Comparison of ENCODE assay signal across 18 mouse cellular contexts in the genomic region with DNA sequence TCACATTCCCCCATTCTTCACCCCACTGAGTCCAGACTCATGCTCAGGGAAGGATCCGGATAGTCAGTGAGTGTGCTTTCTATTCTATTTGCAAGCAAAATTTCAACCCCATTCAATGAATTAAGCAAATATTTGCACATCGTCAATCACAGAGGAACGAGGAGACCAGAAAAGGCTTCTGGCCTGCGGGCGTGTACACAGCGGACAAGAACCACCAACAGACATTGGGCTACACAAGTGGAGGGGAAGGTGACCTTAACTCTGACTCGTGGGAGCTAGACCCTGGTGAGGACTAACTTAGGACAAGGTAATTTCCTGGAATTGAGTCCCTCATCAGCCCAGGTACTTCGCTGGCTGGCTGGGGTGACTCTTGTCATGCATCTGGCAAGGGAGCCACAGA.
DNase-seq lines count a peak whose midpoint lies in the region; ATAC-seq and TF ChIP-seq lines count a peak whose summit lies in the region.
"Had no signal": no experiment of that assay in that cellular context is flagged by ENCODE, and none has a peak within 500 bp of the region (broad histone marks: within the 10 kb centered on the region; RNA-seq: fewer than 3 reads in every experiment).

No protein-coding gene starts in this region.

- no peaks in the 10 kb centered on the region for H3K9me3 ChIP-seq in embryonic facial prominence, embryonic 13.5 days
- H3K9me3 ChIP-seq in embryonic facial prominence, embryonic 10.5 days = no peaks in the 10 kb centered on the region
- H3K9me3 ChIP-seq in hindbrain, postnatal 0 days (ENCODE audit: low read length) = no peaks in the 10 kb centered on the region
- H3K9me3 ChIP-seq in hindbrain, embryonic 13.5 days = no peaks in the 10 kb centered on the region
- no peaks in the 10 kb centered on the region for H3K9me3 ChIP-seq in midbrain, embryonic 10.5 days (replicated peaks)
- H3K9me3 ChIP-seq in midbrain, embryonic 11.5 days (ENCODE audit: control insufficient read depth, low read length) = no peaks in the 10 kb centered on the region
- no peaks in the 10 kb centered on the region for H3K9me3 ChIP-seq in forebrain, embryonic 16.5 days (ENCODE audit: control insufficient read depth, low read length)
- H3K9me3 ChIP-seq: forebrain, embryonic 15.5 days; kidney, embryonic 15.5 days; limb, embryonic 13.5 days; liver, embryonic 12.5 days had no signal

- peaks cover 3% of the 10 kb centered on the region; the same call in 1 of the 2 replicates for H3K4me1 ChIP-seq in embryonic facial prominence, embryonic 13.5 days
- H3K4me1 ChIP-seq in embryonic facial prominence, embryonic 10.5 days = peaks cover 7% of the 10 kb centered on the region; the same call in 1 of the 2 replicates
- no peaks in the 10 kb centered on the region for H3K4me1 ChIP-seq in hindbrain, postnatal 0 days (ENCODE audit: insufficient read depth, low read length)
- H3K4me1 ChIP-seq in hindbrain, embryonic 13.5 days (replicated peaks) = 0 out of 2 replicates have a peak, but pooled peaks cover 5% of the 10 kb centered on the region
- peaks cover 13% of the 10 kb centered on the region for H3K4me1 ChIP-seq in midbrain, embryonic 10.5 days
- H3K4me1 ChIP-seq in midbrain, embryonic 11.5 days (ENCODE audit: control insufficient read depth, insufficient read depth, low read length) = no peaks in the 10 kb centered on the region
- H3K4me1 ChIP-seq in forebrain, embryonic 16.5 days (replicated peaks; ENCODE audit: control insufficient read depth, insufficient read depth, low read length) = no peaks in the 10 kb centered on the region
- H3K4me1 ChIP-seq: forebrain, embryonic 15.5 days; liver, embryonic 12.5 days had no signal

- no peak for DNase-seq in embryonic facial prominence, embryonic 10.5 days (ENCODE audit: low spot score)
- DNase-seq in hindbrain, postnatal 0 days (ENCODE audit: low spot score) = no peak
- no peak for DNase-seq in midbrain, embryonic 10.5 days (ENCODE audit: low spot score)
- no peak for DNase-seq in midbrain, embryonic 11.5 days (ENCODE audit: low spot score, missing footprints)
- DNase-seq: cerebellum, adult 2 months; cerebellum, postnatal 25 days; kidney, adult 11 months; thymus, adult 2 months; thymus, postnatal 4 days had no signal

- H3K27me3 ChIP-seq in embryonic facial prominence, embryonic 13.5 days = no peaks in the 10 kb centered on the region
- no peaks in the 10 kb centered on the region for H3K27me3 ChIP-seq in embryonic facial prominence, embryonic 10.5 days (replicated peaks; ENCODE audit: low read depth, poor library complexity, severe bottlenecking)
- H3K27me3 ChIP-seq in hindbrain, postnatal 0 days (ENCODE audit: insufficient read depth, low read length) = no peaks in the 10 kb centered on the region
- H3K27me3 ChIP-seq in hindbrain, embryonic 13.5 days = no peaks in the 10 kb centered on the region
- H3K27me3 ChIP-seq in midbrain, embryonic 10.5 days (ENCODE audit: low read depth, poor library complexity, severe bottlenecking) = no peaks in the 10 kb centered on the region
- H3K27me3 ChIP-seq in midbrain, embryonic 11.5 days (ENCODE audit: control insufficient read depth, insufficient read depth, low read length) = no peaks in the 10 kb centered on the region
- H3K27me3 ChIP-seq in forebrain, embryonic 16.5 days (replicated peaks; ENCODE audit: control insufficient read depth, insufficient read depth, low read length) = no peaks in the 10 kb centered on the region
- H3K27me3 ChIP-seq: forebrain, embryonic 15.5 days; kidney, embryonic 15.5 days; limb, embryonic 13.5 days; liver, embryonic 12.5 days had no signal

- H3K27ac ChIP-seq in embryonic facial prominence, embryonic 13.5 days = 0 out of 2 replicates have a peak overlapping the region, but pooled peaks have one; percentile 22
- H3K27ac ChIP-seq in embryonic facial prominence, embryonic 10.5 days (replicated peaks) = no peak overlapping the region
- no peak overlapping the region for H3K27ac ChIP-seq in hindbrain, postnatal 0 days
- H3K27ac ChIP-seq in hindbrain, embryonic 13.5 days = no peak overlapping the region
- 0 out of 2 replicates have a peak overlapping the region, but pooled peaks have one; percentile 2 for H3K27ac ChIP-seq in midbrain, embryonic 10.5 days (replicated peaks)
- H3K27ac ChIP-seq in midbrain, embryonic 11.5 days (ENCODE audit: low read depth, low read length) = no peak overlapping the region
- no peak overlapping the region for H3K27ac ChIP-seq in forebrain, embryonic 16.5 days (ENCODE audit: low read length)
- H3K27ac ChIP-seq: forebrain, embryonic 15.5 days; kidney, embryonic 15.5 days; limb, embryonic 13.5 days; liver, embryonic 12.5 days; macrophage had no signal

- ATAC-seq in embryonic facial prominence, embryonic 13.5 days (ENCODE audit: insufficient number of reproducible peaks, insufficient read depth, low FRiP score, low TSS enrichment, low read depth) = no peak
- ATAC-seq in hindbrain, postnatal 0 days = peak; percentile 4; the same call in 1 of the 2 replicates
- no peak for ATAC-seq in hindbrain, embryonic 13.5 days (ENCODE audit: low FRiP score)
- ATAC-seq in midbrain, embryonic 11.5 days (ENCODE audit: low FRiP score) = no peak
- ATAC-seq in forebrain, embryonic 16.5 days = no peak
- ATAC-seq: forebrain, embryonic 15.5 days; hindbrain, embryonic 16.5 days; liver, embryonic 12.5 days had no signal

- peaks cover 16% of the 10 kb centered on the region; the same call in 1 of the 2 replicates for H3K36me3 ChIP-seq in embryonic facial prominence, embryonic 13.5 days
- H3K36me3 ChIP-seq in embryonic facial prominence, embryonic 10.5 days (replicated peaks) = peaks cover 6% of the 10 kb centered on the region; the same call in 1 of the 2 replicates
- no peaks in the 10 kb centered on the region for H3K36me3 ChIP-seq in hindbrain, postnatal 0 days (ENCODE audit: insufficient read depth, low read length)
- no peaks in the 10 kb centered on the region for H3K36me3 ChIP-seq in hindbrain, embryonic 13.5 days
- no peaks in the 10 kb centered on the region for H3K36me3 ChIP-seq in midbrain, embryonic 10.5 days
- H3K36me3 ChIP-seq in midbrain, embryonic 11.5 days (ENCODE audit: control insufficient read depth, insufficient read depth, low read length) = no peaks in the 10 kb centered on the region
- H3K36me3 ChIP-seq in forebrain, embryonic 16.5 days (ENCODE audit: control insufficient read depth, insufficient read depth) = no peaks in the 10 kb centered on the region
- H3K36me3 ChIP-seq: forebrain, embryonic 15.5 days; liver, embryonic 12.5 days had no signal

- no peak for TF ChIP-seq CTCF in hindbrain, postnatal 0 days (IDR thresholded peaks at IDR 0.05; ENCODE audit: low read depth)

- H3K9ac ChIP-seq in embryonic facial prominence, embryonic 13.5 days = no peak overlapping the region
- no peak overlapping the region for H3K9ac ChIP-seq in hindbrain, postnatal 0 days (replicated peaks; ENCODE audit: low read length)
- no peak overlapping the region for H3K9ac ChIP-seq in hindbrain, embryonic 13.5 days
- no peak overlapping the region for H3K9ac ChIP-seq in midbrain, embryonic 11.5 days (ENCODE audit: low read length)
- H3K9ac ChIP-seq in forebrain, embryonic 16.5 days (replicated peaks; ENCODE audit: low read depth, low read length) = no peak overlapping the region
- H3K9ac ChIP-seq: forebrain, embryonic 15.5 days; kidney, embryonic 15.5 days; limb, embryonic 13.5 days; liver, embryonic 12.5 days had no signal

- no peak overlapping the region for H3K4me3 ChIP-seq in embryonic facial prominence, embryonic 13.5 days
- H3K4me3 ChIP-seq in embryonic facial prominence, embryonic 10.5 days = no peak overlapping the region
- no peak overlapping the region for H3K4me3 ChIP-seq in hindbrain, postnatal 0 days (ENCODE audit: low read length)
- H3K4me3 ChIP-seq in hindbrain, embryonic 13.5 days = no peak overlapping the region
- no peak overlapping the region for H3K4me3 ChIP-seq in midbrain, embryonic 10.5 days
- H3K4me3 ChIP-seq in midbrain, embryonic 11.5 days (ENCODE audit: low read depth, low read length) = no peak overlapping the region
- no peak overlapping the region for H3K4me3 ChIP-seq in forebrain, embryonic 16.5 days (replicated peaks; ENCODE audit: low read length)
- H3K4me3 ChIP-seq: forebrain, embryonic 15.5 days; kidney, embryonic 15.5 days; limb, embryonic 13.5 days; liver, embryonic 12.5 days had no signal

- no peak overlapping the region for H3K4me2 ChIP-seq in embryonic facial prominence, embryonic 13.5 days
- no peak overlapping the region for H3K4me2 ChIP-seq in hindbrain, postnatal 0 days (ENCODE audit: low read depth, low read length)
- no peak overlapping the region for H3K4me2 ChIP-seq in hindbrain, embryonic 13.5 days
- H3K4me2 ChIP-seq in midbrain, embryonic 11.5 days = no peak overlapping the region
- H3K4me2 ChIP-seq in forebrain, embryonic 16.5 days (ENCODE audit: low read length) = no peak overlapping the region
- H3K4me2 ChIP-seq: forebrain, embryonic 15.5 days; kidney, embryonic 15.5 days; limb, embryonic 13.5 days; liver, embryonic 12.5 days had no signal

- 80% methylated on average over 8 of the region's 8 CpGs for WGBS in embryonic facial prominence, embryonic 13.5 days
- 82% methylated on average over 8 of the region's 8 CpGs for WGBS in embryonic facial prominence, embryonic 10.5 days
- whole genome bisulfite sequencing in hindbrain, postnatal 0 days = 76% methylated on average over 8 of the region's 8 CpGs
- WGBS in hindbrain, embryonic 13.5 days = 74% methylated on average over 8 of the region's 8 CpGs
- WGBS in midbrain, embryonic 10.5 days = 80% methylated on average over 8 of the region's 8 CpGs
- WGBS in midbrain, embryonic 11.5 days = 85% methylated on average over 8 of the region's 8 CpGs
- 78% methylated on average over 8 of the region's 8 CpGs for WGBS in forebrain, embryonic 16.5 days

Comparison
In these comparisons a context has a peak if more than half of its experiments do, and no peak if none do; other contexts are left out.
1. H3K27ac ChIP-seq: peak in embryonic facial prominence, embryonic 13.5 days (single experiment) and midbrain, embryonic 10.5 days (single experiment); none in embryonic facial prominence, embryonic 10.5 days (single experiment), hindbrain, postnatal 0 days (single experiment), hindbrain, embryonic 13.5 days (single experiment), midbrain, embryonic 11.5 days (single experiment) and forebrain, embryonic 16.5 days (single experiment).